Mouse (Mus musculus) heart, embryonic 12.5 days (tissue): Measurements from ENCODE around the gene Zfp628. TPM values are rescaled to one million over a fixed set of nuclear protein-coding genes. Genes with fewer than 3 reads are reported as not detected.

Source experiments
- ATAC-seq: fragments of 200-750 bp; cut with Nextera tagmentation; 2 replicates; pipeline ENCODE4 v1.8.0; 2017; ENCODE audit warnings: moderate TSS enrichment, moderate library complexity; ENCODE audit not compliant: insufficient number of reproducible peaks, low FRiP score
- H3K27ac ChIP-seq: fragments of 300-500 bp; sonication (generic); 2 replicates; pipeline ENCODE4 v1.5.1; 2016; ENCODE audit warnings: mild to moderate bottlenecking, moderate library complexity; ENCODE audit not compliant: poor library complexity, severe bottlenecking
- H3K27me3 ChIP-seq: fragments of 300-500 bp; sonication (generic); replicated peaks from 2 replicates; pipeline ENCODE4 v1.6.1; 2016; ENCODE audit warnings: mild to moderate bottlenecking, moderate library complexity
- H3K36me3 ChIP-seq: fragments of 300-500 bp; sonication (generic); 2 replicates; pipeline ENCODE4 v1.6.1; 2016; ENCODE audit warnings: mild to moderate bottlenecking, moderate library complexity
- H3K4me1 ChIP-seq: fragments of 300-500 bp; sonication (generic); replicated peaks from 2 replicates; pipeline ENCODE4 v1.6.1; 2016; ENCODE audit warnings: mild to moderate bottlenecking
- H3K4me2 ChIP-seq: fragments of 300-500 bp; sonication (generic); 2 replicates; pipeline ENCODE4 v1.6.1; 2016; ENCODE audit warnings: mild to moderate bottlenecking, moderate library complexity
- H3K4me3 ChIP-seq: fragments of 300-500 bp; sonication (generic); 2 replicates; pipeline ENCODE4 v1.5.1; 2016; ENCODE audit warnings: mild to moderate bottlenecking
- H3K9ac ChIP-seq: fragments of 300-500 bp; sonication (generic); 2 replicates; pipeline ENCODE4 v1.6.1; 2016; ENCODE audit warnings: mild to moderate bottlenecking, moderate library complexity
- H3K9me3 ChIP-seq: fragments of 300-500 bp; sonication (generic); replicated peaks from 2 replicates; pipeline ENCODE4 v1.6.1; 2016; ENCODE audit warnings: mild to moderate bottlenecking, moderate library complexity
- WGBS: fragments of 180-500 bp; shearing (Covaris S2); methylation state at CpG from one replicate; pipeline ENCODE4 v1.1.7; 2016; 5-methylcytosine and 5-hydroxymethylcytosine counted together
- polyA plus RNA-seq: library from polyadenylated mRNA; unstranded; fragments of >200 nt; fragmentation: Nextera tagmentation; extraction: Ambion mirVana; gene quantifications from 2 replicates; pipeline ENCODE4 v1.2.1, GENCODE M21; 2016

Zfp628 gene
- polyA plus RNA-seq, 1 experiment from 2014 or later: 2.6 TPM

DNA sequence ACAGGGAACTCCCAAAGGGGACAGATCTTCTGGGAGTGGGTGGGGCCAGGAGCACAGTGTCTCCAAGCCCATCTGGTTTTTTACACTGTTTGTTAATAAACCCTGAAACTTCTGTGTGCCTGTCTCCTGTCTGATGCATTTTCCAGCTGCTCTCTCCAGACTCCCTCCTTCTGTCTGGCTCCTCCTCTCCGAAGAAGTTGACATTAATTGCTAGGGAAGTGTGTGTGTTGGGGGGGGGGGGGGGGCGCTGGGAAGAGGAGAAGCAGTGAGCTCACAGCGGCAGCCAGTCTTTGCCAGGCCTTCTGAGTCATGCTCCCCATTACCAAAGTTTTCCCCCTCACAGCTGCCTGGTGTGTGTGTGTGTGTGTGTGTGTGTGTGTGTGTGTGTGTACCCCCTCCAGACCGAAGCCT lies 9.9 kb downstream of the Zfp628 start:
- Histone ChIP-seq H3K4me3 (no peak overlapping the region), H3K4me2 (peak overlapping the region; percentile 87; the same call in 1 of the 2 replicates), H3K4me1 (peaks cover 63% of the 10 kb centered on the region), H3K9ac (peak overlapping the region; percentile 42), H3K36me3 (peaks cover 10% of the 10 kb centered on the region), H3K9me3 (no peaks in the 10 kb centered on the region), H3K27me3 (peaks cover 5% of the 10 kb centered on the region; the same call in 1 of the 2 replicates), H3K27ac (peak overlapping the region; percentile 52)
- 8% methylated on average over 4 of the region's 4 CpGs for WGBS
- no peak; the same call in 1 of the 2 replicates for ATAC-seq

GRCm38 (mm10) chr7:4925441-4926381 lies 10.7 kb downstream of the Zfp628 start, which contains the start of gene Ssc5d:
TSS of gene Ssc5d (plus strand) at chr7:4925785.
- Histone ChIP-seq H3K36me3 (peaks cover 2% of the 10 kb centered on the region), H3K4me1 (peaks cover 62% of the 10 kb centered on the region), H3K9me3 (no peaks in the 10 kb centered on the region), H3K27me3 (peaks cover 5% of the 10 kb centered on the region; the same call in 1 of the 2 replicates), H3K4me3 (no peak within 1 kb of the TSS), H3K9ac (peak within 1 kb of the TSS; percentile 50), H3K4me2 (peak within 1 kb of the TSS; percentile 87), H3K27ac (peak within 1 kb of the TSS; percentile 52)
- ATAC-seq: peak; percentile 20; the same call in 1 of the 2 replicates
- 7% methylated on average over 5 of the region's 6 CpGs for WGBS

GRCm38 (mm10) chr7:4926849-4927248 lies 11.8 kb downstream of the Zfp628 start:
- no peak overlapping the region for H3K9ac ChIP-seq
- no peaks in the 10 kb centered on the region for H3K36me3 ChIP-seq
- H3K4me3 ChIP-seq: no peak overlapping the region
- no peak overlapping the region for H3K27ac ChIP-seq
- H3K27me3 ChIP-seq: peaks cover 5% of the 10 kb centered on the region; the same call in 1 of the 2 replicates
- 67% methylated on average over 16 of the region's 16 CpGs for WGBS
- H3K4me2 ChIP-seq: no peak overlapping the region
- ATAC-seq: no peak
- peaks cover 50% of the 10 kb centered on the region for H3K4me1 ChIP-seq
- no peaks in the 10 kb centered on the region for H3K9me3 ChIP-seq

- Histone ChIP-seq H3K4me2 (no peak overlapping the region), H3K9me3 (no peaks in the 10 kb centered on the region), H3K9ac (no peak overlapping the region), H3K36me3 (no peaks in the 10 kb centered on the region), H3K27ac (no peak overlapping the region), H3K4me3 (no peak overlapping the region), H3K27me3 (peaks cover 5% of the 10 kb centered on the region; the same call in 1 of the 2 replicates), H3K4me1 (peaks cover 42% of the 10 kb centered on the region)
- 59% methylated on average over 8 of the region's 8 CpGs for WGBS
- ATAC-seq: no peak
Measured at GRCm38 (mm10) chr7:4927711-4928110, 12.7 kb downstream of the Zfp628 start.

GRCm38 (mm10) chr7:4928323-4928722 lies 13.3 kb downstream of the Zfp628 start:
- Histone ChIP-seq H3K4me3 (no peak overlapping the region), H3K4me2 (no peak overlapping the region), H3K9ac (no peak overlapping the region), H3K4me1 (peaks cover 36% of the 10 kb centered on the region), H3K9me3 (no peaks in the 10 kb centered on the region), H3K27ac (no peak overlapping the region), H3K27me3 (peaks cover 5% of the 10 kb centered on the region; the same call in 1 of the 2 replicates), H3K36me3 (no peaks in the 10 kb centered on the region)
- ATAC-seq: no peak
- WGBS: 73% methylated on average over 17 of the region's 17 CpGs

DNA sequence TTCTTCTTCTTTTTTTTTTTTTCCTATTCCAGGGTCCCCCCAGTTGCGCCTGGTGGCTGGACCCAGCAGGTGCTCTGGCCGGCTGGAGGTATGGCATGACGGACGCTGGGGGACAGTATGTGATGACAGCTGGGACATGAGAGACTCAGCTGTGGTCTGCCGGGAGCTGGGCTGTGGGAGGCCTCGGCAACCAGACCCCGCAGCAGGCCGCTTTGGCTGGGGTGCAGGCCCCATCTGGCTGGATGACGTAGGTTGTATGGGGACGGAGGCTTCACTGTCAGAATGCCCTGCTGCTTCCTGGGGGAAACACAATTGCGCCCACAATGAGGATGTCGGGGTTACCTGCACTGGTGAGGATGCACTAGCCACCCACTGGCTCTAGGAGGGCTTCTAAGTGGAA lies 18.1 kb downstream of the Zfp628 start:
- no peak overlapping the region for H3K9ac ChIP-seq
- H3K4me1 ChIP-seq: no peaks in the 10 kb centered on the region
- no peak for ATAC-seq
- 59% methylated on average over 12 of the region's 12 CpGs for WGBS
- 0 out of 2 replicates have a peak, but pooled peaks cover 3% of the 10 kb centered on the region for H3K9me3 ChIP-seq
- H3K4me2 ChIP-seq: no peak overlapping the region
- H3K27ac ChIP-seq: no peak overlapping the region
- H3K4me3 ChIP-seq: no peak overlapping the region
- H3K36me3 ChIP-seq: no peaks in the 10 kb centered on the region
- no peaks in the 10 kb centered on the region for H3K27me3 ChIP-seq

- Histone ChIP-seq H3K36me3 (no peaks in the 10 kb centered on the region), H3K9me3 (0 out of 2 replicates have a peak, but pooled peaks cover 3% of the 10 kb centered on the region), H3K4me3 (no peak overlapping the region), H3K27ac (no peak overlapping the region), H3K9ac (no peak overlapping the region), H3K27me3 (no peaks in the 10 kb centered on the region), H3K4me1 (no peaks in the 10 kb centered on the region), H3K4me2 (no peak overlapping the region)
- ATAC-seq: no peak
- 78% methylated on average over 4 of the region's 4 CpGs for WGBS
Measured at GRCm38 (mm10) chr7:4934160-4934914, 19.3 kb downstream of the Zfp628 start.

- Histone ChIP-seq H3K9ac (no peak overlapping the region), H3K27ac (no peak overlapping the region), H3K4me1 (no peaks in the 10 kb centered on the region), H3K9me3 (0 out of 2 replicates have a peak, but pooled peaks cover 3% of the 10 kb centered on the region), H3K27me3 (no peaks in the 10 kb centered on the region), H3K36me3 (no peaks in the 10 kb centered on the region), H3K4me2 (no peak overlapping the region), H3K4me3 (no peak overlapping the region)
- no peak for ATAC-seq
- 72% methylated on average over 10 of the region's 10 CpGs for WGBS
Measured at GRCm38 (mm10) chr7:4936832-4937231, 21.8 kb downstream of the Zfp628 start.

DNA sequence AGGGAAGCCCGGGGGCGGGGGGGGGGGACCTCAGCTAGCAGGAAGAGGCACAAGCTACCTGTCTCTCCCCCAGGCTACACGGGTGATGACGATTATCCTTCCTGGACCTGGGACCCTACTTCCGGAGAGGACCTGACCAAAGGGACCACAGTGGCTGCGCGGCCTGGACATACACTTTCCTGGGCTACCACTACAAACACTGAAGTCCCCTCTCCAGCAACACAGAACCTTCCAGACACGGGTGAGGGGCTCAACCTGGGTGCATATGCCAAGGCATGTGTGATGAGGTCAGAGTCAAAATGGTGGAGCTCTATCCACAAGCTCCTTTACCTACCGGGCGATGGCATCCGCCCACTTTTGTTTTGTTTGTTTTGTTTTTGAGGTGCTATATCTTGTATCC lies 22.4 kb downstream of the Zfp628 start:
- no peak for ATAC-seq
- Histone ChIP-seq H3K27me3 (no peaks in the 10 kb centered on the region), H3K9me3 (0 out of 2 replicates have a peak, but pooled peaks cover 3% of the 10 kb centered on the region), H3K9ac (no peak overlapping the region), H3K4me2 (no peak overlapping the region), H3K36me3 (no peaks in the 10 kb centered on the region), H3K27ac (no peak overlapping the region), H3K4me3 (no peak overlapping the region), H3K4me1 (no peaks in the 10 kb centered on the region)
- 75% methylated on average over 11 of the region's 11 CpGs for WGBS

DNA sequence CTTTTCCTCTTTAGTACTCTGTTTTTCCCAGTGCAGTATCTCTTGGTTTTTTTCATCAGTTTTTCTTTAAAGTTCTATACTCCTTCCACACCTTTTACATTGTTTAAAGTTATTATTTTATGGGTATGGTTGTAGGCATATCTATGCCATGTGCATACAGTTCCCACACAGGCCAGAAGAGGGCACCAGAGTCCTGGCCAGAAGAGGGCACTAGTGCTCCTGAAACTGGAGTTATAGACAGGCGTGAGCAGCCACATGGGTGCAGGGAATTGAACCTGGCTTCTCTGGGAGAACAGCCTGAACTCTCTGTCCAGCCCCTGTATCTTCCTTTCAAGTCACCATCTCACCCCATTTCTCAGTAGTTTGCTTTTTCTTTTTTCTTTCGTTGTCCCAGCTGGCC lies 23.4 kb downstream of the Zfp628 start:
- WGBS: 23% methylated on average over 2 of the region's 2 CpGs

DNA sequence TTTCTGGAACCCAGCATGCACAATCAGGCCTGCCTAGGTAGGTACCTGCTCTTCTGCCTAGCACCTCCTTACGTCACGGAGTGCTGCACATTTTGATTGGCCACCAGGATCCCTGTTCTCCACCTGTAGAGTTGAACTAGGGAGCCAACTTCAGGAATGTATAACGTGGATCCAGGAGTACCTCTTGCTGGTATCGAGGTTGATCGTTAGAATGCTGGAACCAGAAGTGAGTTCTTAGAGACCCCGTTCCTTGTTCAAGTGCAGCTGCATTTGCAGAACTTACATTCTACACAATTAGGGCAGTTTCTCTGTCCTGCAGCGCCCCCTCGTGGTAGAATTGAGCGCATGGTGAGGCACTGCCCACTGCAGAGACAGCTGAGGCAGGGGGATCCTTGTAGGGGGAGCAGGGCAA lies 25.1 kb downstream of the Zfp628 start:
- H3K27ac ChIP-seq: no peak overlapping the region
- ATAC-seq: no peak
- no peaks in the 10 kb centered on the region for H3K36me3 ChIP-seq
- H3K9me3 ChIP-seq: no peaks in the 10 kb centered on the region
- WGBS: 17% methylated on average over 9 of the region's 9 CpGs
- no peak overlapping the region for H3K9ac ChIP-seq
- H3K4me2 ChIP-seq: no peak overlapping the region
- H3K4me3 ChIP-seq: no peak overlapping the region
- no peaks in the 10 kb centered on the region for H3K4me1 ChIP-seq
- 0 out of 2 replicates have a peak, but pooled peaks cover 6% of the 10 kb centered on the region for H3K27me3 ChIP-seq

More for the DNA sequence above, 23.4 kb downstream of the Zfp628 start:
- H3K9me3 ChIP-seq: 0 out of 2 replicates have a peak, but pooled peaks cover 3% of the 10 kb centered on the region
- no peaks in the 10 kb centered on the region for H3K36me3 ChIP-seq
- H3K4me2 ChIP-seq: no peak overlapping the region
- H3K4me1 ChIP-seq: no peaks in the 10 kb centered on the region
- no peak overlapping the region for H3K4me3 ChIP-seq
- no peak overlapping the region for H3K27ac ChIP-seq
- no peaks in the 10 kb centered on the region for H3K27me3 ChIP-seq
- no peak for ATAC-seq
- H3K9ac ChIP-seq: no peak overlapping the region
